Mouse (Mus musculus) ES-Bruce4 (cell line): ENCODE measurements around the gene Cdrt4. TPM values are rescaled to one million over a fixed set of nuclear protein-coding genes. Genes with fewer than 3 reads are reported as not detected.

Experiments used
- H3K27ac ChIP-seq: 2 replicates; pipeline ENCODE4 v1.5.1; 2012; ENCODE audit warnings: low read length, inconsistent platforms; ENCODE audit not compliant: insufficient read depth
- H3K27me3 ChIP-seq: 2 replicates; pipeline ENCODE4 v1.6.1; 2012; ENCODE audit warnings: mild to moderate bottlenecking, low read length, inconsistent platforms; ENCODE audit not compliant: control insufficient read depth, poor library complexity, insufficient read depth, severe bottlenecking
- H3K36me3 ChIP-seq: 2 replicates; pipeline ENCODE4 v1.6.1; 2012; ENCODE audit warnings: inconsistent platforms, mild to moderate bottlenecking, low read length, moderate library complexity; ENCODE audit not compliant: control insufficient read depth, poor library complexity, insufficient read depth, severe bottlenecking
- H3K4me1 ChIP-seq: one replicate; pipeline ENCODE4 v1.8.1; 2011; ENCODE audit warnings: low read length; ENCODE audit not compliant: control insufficient read depth, insufficient read depth
- H3K4me3 ChIP-seq: 2 replicates; pipeline ENCODE4 v1.5.1; 2011; ENCODE audit warnings: low read depth, mild to moderate bottlenecking, low read length
- H3K9ac ChIP-seq: 2 replicates; pipeline ENCODE4 v1.6.1; 2012; ENCODE audit warnings: low read depth, mild to moderate bottlenecking, inconsistent platforms; ENCODE audit not compliant: poor library complexity, severe bottlenecking
- H3K9me3 ChIP-seq: replicated peaks from 2 replicates; pipeline ENCODE4 v1.6.1; 2012; ENCODE audit warnings: mild to moderate bottlenecking, low read length, inconsistent platforms; ENCODE audit not compliant: control insufficient read depth, poor library complexity, insufficient read depth, severe bottlenecking
- CTCF ChIP-seq: IDR thresholded peaks from one replicate; pipeline ENCODE4 v1.8.1; 2011; ENCODE audit warnings: low read depth, low read length
- EP300 ChIP-seq: IDR thresholded peaks from 2 replicates; pipeline ENCODE4 v1.6.1; 2011; ENCODE audit warnings: low read depth, low read length; ENCODE audit not compliant: insufficient read depth
- POLR2A ChIP-seq: IDR thresholded peaks from one replicate; pipeline ENCODE4 v1.8.1; 2011; ENCODE audit warnings: low read length; ENCODE audit not compliant: insufficient read depth
- polyA plus RNA-seq: library from polyadenylated mRNA; stranded (reverse); fragments of >200 nt; gene quantifications from 2 replicates; pipeline ENCODE4 v1.2.4, GENCODE M21; 2011; ENCODE audit warnings: low read depth; ENCODE audit not compliant: missing spikeins, insufficient read depth, insufficient read length

Gene Cdrt4
- polyA plus RNA-seq, 1 experiment = not detected

- H3K9ac ChIP-seq = no peak overlapping the region
- no peaks in the 10 kb centered on the region for H3K27me3 ChIP-seq
- no peaks in the 10 kb centered on the region for H3K36me3 ChIP-seq
- H3K4me3 ChIP-seq = no peak overlapping the region
- TF ChIP-seq POLR2A = no peak
- TF ChIP-seq CTCF = no peak
- TF ChIP-seq EP300 = no peak
- no peak overlapping the region for H3K27ac ChIP-seq
- H3K9me3 ChIP-seq = no peaks in the 10 kb centered on the region
- H3K4me1 ChIP-seq = peaks cover 1% of the 10 kb centered on the region
Measured at GRCm38 (mm10) chr11:62992545-62993242, 41.7 kb downstream of the Cdrt4 start.

DNA sequence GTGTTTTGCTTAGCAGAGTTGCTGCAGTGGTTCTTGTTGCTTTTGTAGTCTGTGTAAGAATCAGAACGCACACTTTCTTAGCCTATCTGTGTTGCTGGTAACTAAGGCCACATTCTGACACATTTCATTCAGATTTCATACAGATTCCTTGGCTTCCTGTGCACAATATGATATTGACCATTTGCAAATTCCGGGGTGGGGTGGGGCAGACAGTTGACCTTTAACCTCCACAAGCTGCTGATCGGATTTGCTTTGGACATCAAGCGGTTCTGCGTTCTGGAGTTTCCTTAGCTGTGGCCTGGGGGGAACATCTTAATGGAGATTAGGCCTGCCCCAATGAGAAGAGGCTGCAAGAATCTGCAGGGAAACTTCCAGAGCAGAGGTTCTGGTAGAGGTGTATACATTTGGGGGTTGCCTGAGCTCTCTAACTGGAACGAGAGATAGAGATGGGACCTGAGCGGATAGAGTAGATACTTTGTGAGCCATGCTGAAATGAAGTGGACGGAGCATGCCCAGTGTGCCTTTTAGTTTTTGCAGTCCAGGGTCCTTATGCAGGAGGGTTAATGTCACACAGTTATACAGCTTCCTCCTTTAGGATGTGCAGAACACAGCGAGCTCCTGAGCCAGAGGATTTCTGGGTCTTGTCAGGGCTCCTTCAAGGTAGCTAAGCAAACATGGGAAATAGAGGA is 44.2 kb downstream of the Cdrt4 start:
- Histone ChIP-seq H3K27me3 (no peaks in the 10 kb centered on the region), H3K27ac (no peak overlapping the region), H3K36me3 (no peaks in the 10 kb centered on the region), H3K4me1 (peaks cover 1% of the 10 kb centered on the region), H3K9me3 (no peaks in the 10 kb centered on the region), H3K9ac (no peak overlapping the region), H3K4me3 (no peak overlapping the region)
- TF ChIP-seq EP300 (no peak), POLR2A (no peak), CTCF (no peak)

DNA sequence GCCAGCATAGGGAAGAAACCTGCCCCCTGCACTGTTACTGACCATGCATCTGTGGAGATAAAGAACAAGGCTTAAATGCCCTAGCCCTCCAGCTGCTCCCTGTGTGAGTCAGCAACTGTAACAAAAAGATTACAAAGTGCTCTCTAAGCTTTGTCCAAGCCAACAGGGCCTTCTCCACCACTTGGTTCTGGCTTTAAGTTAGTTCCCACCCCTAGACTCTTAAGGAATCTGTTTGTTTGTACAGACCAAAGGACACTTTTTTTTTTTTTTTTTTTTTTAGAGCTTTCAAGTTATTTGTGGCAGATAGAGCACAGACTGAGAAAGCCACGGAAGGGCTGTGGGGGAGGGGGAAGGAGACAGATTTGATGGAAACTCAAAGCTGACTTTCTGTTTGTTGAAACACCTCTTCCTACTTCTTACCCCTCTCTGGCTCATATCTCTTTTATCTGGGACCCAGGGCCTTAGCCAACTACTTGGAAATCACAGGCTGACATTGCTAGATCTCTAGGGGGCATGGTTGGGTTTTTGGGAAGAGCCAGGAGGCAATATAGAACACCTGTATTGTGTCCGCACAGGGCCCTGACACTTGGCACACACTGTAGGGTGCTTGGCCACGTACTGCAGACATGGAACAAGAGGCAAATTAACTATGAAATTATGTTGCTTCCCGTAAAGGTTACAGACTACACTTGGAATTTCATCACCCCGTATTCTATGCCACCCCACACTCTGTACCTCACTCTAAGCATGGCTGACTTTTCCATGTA is 44.9 kb downstream of the Cdrt4 start:
- Histone ChIP-seq H3K9me3 (no peaks in the 10 kb centered on the region), H3K4me1 (peaks cover 1% of the 10 kb centered on the region), H3K9ac (no peak overlapping the region), H3K27me3 (no peaks in the 10 kb centered on the region), H3K36me3 (no peaks in the 10 kb centered on the region), H3K4me3 (no peak overlapping the region), H3K27ac (no peak overlapping the region)
- TF ChIP-seq POLR2A (no peak), EP300 (no peak), CTCF (no peak)

DNA sequence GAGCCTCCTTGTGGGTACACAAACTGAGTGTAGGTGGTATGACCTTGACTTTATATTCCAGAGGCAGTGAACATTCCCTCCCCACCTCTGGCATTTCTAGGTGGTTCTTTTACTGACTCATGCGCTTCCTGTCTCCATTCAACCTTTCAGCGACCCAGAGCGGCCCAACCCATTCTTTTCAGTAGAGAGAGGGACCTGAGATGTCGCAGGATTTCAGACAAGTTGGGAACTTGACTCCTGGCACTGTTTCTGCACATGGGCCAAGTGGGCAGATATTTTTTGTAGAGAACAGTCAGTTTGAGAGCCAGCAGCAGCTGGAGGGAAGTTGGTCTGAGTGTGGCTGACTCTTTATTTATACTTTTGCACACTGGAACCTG is 45.5 kb downstream of the Cdrt4 start:
- TF ChIP-seq CTCF (no peak), EP300 (no peak), POLR2A (no peak)
- Histone ChIP-seq H3K27ac (no peak overlapping the region), H3K4me1 (peaks cover 1% of the 10 kb centered on the region), H3K27me3 (no peaks in the 10 kb centered on the region), H3K4me3 (no peak overlapping the region), H3K36me3 (no peaks in the 10 kb centered on the region), H3K9ac (no peak overlapping the region), H3K9me3 (no peaks in the 10 kb centered on the region)

GRCm38 (mm10) chr11:62997039-62997717 is 46.2 kb downstream of the Cdrt4 start:
- no peak overlapping the region for H3K4me3 ChIP-seq
- H3K27me3 ChIP-seq = no peaks in the 10 kb centered on the region
- H3K36me3 ChIP-seq = no peaks in the 10 kb centered on the region
- H3K4me1 ChIP-seq = peaks cover 1% of the 10 kb centered on the region
- no peaks in the 10 kb centered on the region for H3K9me3 ChIP-seq
- H3K9ac ChIP-seq = no peak overlapping the region
- H3K27ac ChIP-seq = no peak overlapping the region
- TF ChIP-seq CTCF (no peak), EP300 (no peak), POLR2A (no peak)
